Mouse (Mus musculus) limb, embryonic 12.5 days (tissue): ENCODE measurements around the gene Tars. TPM values are rescaled to one million over a fixed set of nuclear protein-coding genes. Genes with fewer than 3 reads are reported as not detected.

Experiments
- ATAC-seq: fragments of 200-750 bp; cut with Nextera tagmentation; 2 replicates; pipeline ENCODE4 v1.8.0; 2017; ENCODE audit warnings: low read depth, moderate TSS enrichment; ENCODE audit not compliant: insufficient number of reproducible peaks, insufficient read depth, low FRiP score, low TSS enrichment
- H3K27ac ChIP-seq: fragments of 300-500 bp; sonication (generic); 2 replicates; pipeline ENCODE4 v1.5.1; 2016; ENCODE audit warnings: mild to moderate bottlenecking, moderate library complexity
- H3K27me3 ChIP-seq: fragments of 300-500 bp; sonication (generic); 2 replicates; pipeline ENCODE4 v1.6.1; 2016; ENCODE audit warnings: mild to moderate bottlenecking, moderate library complexity
- H3K36me3 ChIP-seq: fragments of 300-500 bp; sonication (generic); 2 replicates; pipeline ENCODE4 v1.6.1; 2016; ENCODE audit warnings: mild to moderate bottlenecking, moderate library complexity
- H3K4me1 ChIP-seq: fragments of 300-500 bp; sonication (generic); replicated peaks from 2 replicates; pipeline ENCODE4 v1.6.1; 2016
- H3K4me2 ChIP-seq: fragments of 300-500 bp; sonication (generic); 2 replicates; pipeline ENCODE4 v1.6.1; 2016; ENCODE audit warnings: mild to moderate bottlenecking, moderate library complexity
- H3K4me3 ChIP-seq: fragments of 300-500 bp; sonication (generic); replicated peaks from 2 replicates; pipeline ENCODE4 v1.5.1; 2016; ENCODE audit warnings: mild to moderate bottlenecking
- H3K9ac ChIP-seq: fragments of 300-500 bp; sonication (generic); replicated peaks from 2 replicates; pipeline ENCODE4 v1.6.1; 2016; ENCODE audit warnings: mild to moderate bottlenecking, moderate library complexity
- H3K9me3 ChIP-seq: fragments of 300-500 bp; sonication (generic); 2 replicates; pipeline ENCODE4 v1.6.1; 2016; ENCODE audit warnings: mild to moderate bottlenecking, moderate library complexity
- WGBS: fragments of 180-500 bp; shearing (Covaris S2); methylation state at CpG from one replicate; pipeline ENCODE4 v1.1.7; 2016; 5-methylcytosine and 5-hydroxymethylcytosine counted together
- polyA plus RNA-seq: library from polyadenylated mRNA; unstranded; fragments of >200 nt; fragmentation: Nextera tagmentation; extraction: Ambion mirVana; gene quantifications from 2 replicates; pipeline ENCODE4 v1.2.1, GENCODE M21; 2016

Tars gene
- polyA plus RNA-seq, result 75.7 and 76.6 TPM in 2 replicates

DNA sequence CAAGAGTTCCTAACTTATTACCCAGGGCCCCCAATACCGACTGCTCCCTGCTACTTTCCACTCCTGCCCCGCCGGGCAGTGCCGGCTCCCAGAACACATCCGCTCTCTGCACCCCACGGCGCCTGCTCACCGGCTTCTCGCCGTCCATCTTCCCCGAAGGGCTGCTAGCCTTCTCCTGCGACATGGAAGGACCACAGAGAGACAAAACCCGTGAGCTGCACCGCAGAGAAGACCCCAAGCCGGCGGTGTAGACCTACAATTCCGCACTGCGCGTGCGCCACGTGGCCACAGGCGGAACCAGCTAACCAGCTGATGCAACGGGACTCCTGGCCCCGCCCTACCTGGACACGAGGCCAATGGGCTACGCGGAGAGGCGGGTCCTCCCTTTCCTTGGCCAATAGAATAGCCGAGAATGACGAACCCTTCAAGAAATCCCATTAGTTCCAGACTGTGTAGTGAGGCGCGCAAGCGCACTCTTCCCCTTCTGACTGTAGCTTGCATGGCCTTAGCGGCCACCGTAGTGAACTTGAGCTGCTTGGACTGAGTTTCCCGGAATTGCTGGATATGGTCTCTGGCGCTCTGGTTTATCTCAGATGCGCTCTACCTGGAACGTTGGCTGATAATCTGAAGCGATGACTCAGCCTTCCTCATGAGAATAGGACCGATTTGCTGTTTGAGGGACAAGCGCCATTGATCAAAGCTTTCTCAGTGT lies at the start of gene Tars:
TSS of gene Tars (minus strand) at position 310 of the 712 bp plus-strand sequence.
- Histone ChIP-seq H3K27me3 (no peaks in the 10 kb centered on the region), H3K36me3 (peaks cover 22% of the 10 kb centered on the region), H3K4me1 (peaks cover 14% of the 10 kb centered on the region), H3K9me3 (no peaks in the 10 kb centered on the region), H3K4me3 (peak within 1 kb of the TSS; percentile 82), H3K27ac (peak within 1 kb of the TSS; percentile 73; the same call in 1 of the 2 replicates), H3K4me2 (peak within 1 kb of the TSS; percentile 87), H3K9ac (peak within 1 kb of the TSS; percentile 81)
- WGBS, result under 1% methylated on average over 42 of the region's 42 CpGs
- peak; percentile 100 for ATAC-seq

DNA sequence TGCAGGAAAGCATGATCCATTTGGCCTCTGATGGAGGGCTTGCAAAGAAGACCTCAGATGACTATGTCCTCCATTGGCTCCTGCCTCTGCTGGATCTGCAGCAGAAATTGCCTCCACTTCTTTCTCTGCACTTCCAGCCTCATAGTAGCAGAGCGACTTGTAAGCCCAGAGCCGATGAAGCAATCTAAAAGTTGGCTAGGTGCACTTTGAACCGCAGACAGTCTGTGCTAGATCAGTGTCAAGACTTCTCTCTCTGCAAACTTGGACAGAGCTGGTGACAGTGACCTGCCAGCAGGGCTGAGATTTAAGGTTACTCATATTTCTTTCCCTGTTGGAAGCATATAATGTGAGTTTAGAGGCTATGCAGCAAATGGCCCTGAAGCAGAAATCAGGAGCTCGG lies 37.9 kb upstream of the Tars start:
- H3K9me3 ChIP-seq, result no peaks in the 10 kb centered on the region

DNA sequence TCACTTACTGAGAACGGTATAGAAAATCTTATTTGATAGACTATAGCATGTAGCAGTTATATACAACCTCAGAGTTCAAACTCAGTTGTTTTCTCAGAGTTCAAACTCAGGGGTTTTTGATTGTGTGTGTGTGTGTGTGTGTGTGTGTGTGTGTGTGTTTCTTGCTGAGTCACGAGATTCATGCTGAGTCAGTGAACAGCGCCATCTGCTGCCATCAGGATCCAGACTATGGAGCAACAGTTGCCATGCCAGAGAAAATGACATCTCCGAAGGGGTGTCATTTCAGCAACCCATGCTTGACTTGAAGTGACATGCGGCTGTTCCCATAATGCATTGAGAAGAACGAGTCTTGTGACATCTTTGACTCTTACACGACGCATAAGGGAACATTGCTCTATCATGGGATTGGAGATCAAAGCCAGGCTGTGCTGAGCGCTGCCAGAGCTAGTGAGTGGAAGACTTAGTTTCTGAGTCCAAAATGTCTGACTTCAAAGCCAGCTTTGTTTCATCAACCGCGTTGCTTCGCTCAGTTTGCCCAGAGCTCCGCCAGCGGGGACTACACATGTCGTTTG lies 37.3 kb upstream of the Tars start:
- H3K27ac ChIP-seq, result no peak overlapping the region
- no peaks in the 10 kb centered on the region for H3K4me1 ChIP-seq
- H3K4me2 ChIP-seq, result no peak overlapping the region
- no peaks in the 10 kb centered on the region for H3K27me3 ChIP-seq
- no peaks in the 10 kb centered on the region for H3K36me3 ChIP-seq
- no peak overlapping the region for H3K4me3 ChIP-seq
- H3K9ac ChIP-seq, result no peak overlapping the region
- H3K9me3 ChIP-seq, result no peaks in the 10 kb centered on the region
- WGBS, result 91% methylated on average over 15 of the region's 15 CpGs
- no peak for ATAC-seq

More for the DNA sequence above, 37.9 kb upstream of the Tars start:
- Histone ChIP-seq H3K9ac (no peak overlapping the region), H3K4me1 (no peaks in the 10 kb centered on the region), H3K27ac (no peak overlapping the region), H3K4me3 (no peak overlapping the region), H3K27me3 (no peaks in the 10 kb centered on the region), H3K4me2 (no peak overlapping the region), H3K36me3 (no peaks in the 10 kb centered on the region)
- 91% methylated on average over 4 of the region's 4 CpGs for WGBS
- no peak for ATAC-seq

DNA sequence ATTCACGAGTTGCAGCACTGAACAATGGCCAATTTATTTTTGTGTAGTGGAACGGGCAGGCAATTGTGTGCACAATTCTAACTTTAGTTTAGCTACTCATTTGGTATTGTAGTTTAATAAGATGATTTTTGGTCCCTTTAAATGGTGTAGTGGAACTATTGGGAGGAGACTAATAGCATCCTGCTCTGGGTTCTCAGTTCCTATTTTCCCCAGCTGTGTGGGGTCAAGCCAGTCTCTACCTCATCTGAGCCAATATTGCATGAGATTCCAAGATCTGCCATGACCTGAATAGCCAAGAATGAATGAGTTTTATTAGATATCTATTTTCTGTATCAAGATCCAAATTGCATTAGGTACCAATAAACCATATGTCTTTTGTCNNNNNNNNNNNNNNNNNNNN lies 27.4 kb upstream of the Tars start:
- WGBS, result 92% methylated on average over 2 of the region's 2 CpGs
- Histone ChIP-seq H3K4me2 (no peak overlapping the region), H3K27me3 (no peaks in the 10 kb centered on the region), H3K36me3 (no peaks in the 10 kb centered on the region), H3K9ac (no peak overlapping the region), H3K4me1 (no peaks in the 10 kb centered on the region), H3K27ac (no peak overlapping the region), H3K4me3 (no peak overlapping the region), H3K9me3 (no peaks in the 10 kb centered on the region)
- ATAC-seq, result no peak

DNA sequence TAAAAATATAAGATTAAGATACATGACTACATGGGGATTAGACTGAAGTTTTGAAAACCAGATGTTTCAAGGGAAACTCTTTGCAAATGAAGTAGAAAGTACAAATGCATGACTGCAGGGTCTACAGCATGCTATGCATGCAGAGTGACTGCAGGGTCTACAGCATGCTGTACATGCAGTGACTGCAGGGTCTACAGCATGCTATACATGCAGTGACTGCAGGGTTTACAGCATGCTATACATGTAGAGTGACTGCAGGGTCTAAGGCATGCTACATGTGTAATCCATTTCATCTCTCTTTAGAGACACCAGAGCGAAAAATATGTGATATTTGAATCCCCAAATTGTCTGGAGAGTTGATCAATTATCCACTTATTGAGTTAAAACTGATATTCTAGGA lies 14.0 kb upstream of the Tars start:
- H3K4me1 ChIP-seq, result 0 out of 2 replicates have a peak, but pooled peaks cover 3% of the 10 kb centered on the region
- no peak overlapping the region for H3K27ac ChIP-seq
- no peak overlapping the region for H3K4me2 ChIP-seq
- no peak for ATAC-seq
- H3K9me3 ChIP-seq, result no peaks in the 10 kb centered on the region
- H3K9ac ChIP-seq, result no peak overlapping the region
- WGBS, result 83% methylated on average over 1 of the region's 1 CpGs
- H3K4me3 ChIP-seq, result no peak overlapping the region
- 0 out of 2 replicates have a peak, but pooled peaks cover 7% of the 10 kb centered on the region for H3K27me3 ChIP-seq
- no peaks in the 10 kb centered on the region for H3K36me3 ChIP-seq

- no peak overlapping the region for H3K4me3 ChIP-seq
- H3K27ac ChIP-seq, result no peak overlapping the region
- no peak overlapping the region for H3K9ac ChIP-seq
- 78% methylated on average over 2 of the region's 2 CpGs for WGBS
- H3K27me3 ChIP-seq, result 0 out of 2 replicates have a peak, but pooled peaks cover 7% of the 10 kb centered on the region
- no peak for ATAC-seq
- H3K4me1 ChIP-seq, result 0 out of 2 replicates have a peak, but pooled peaks cover 3% of the 10 kb centered on the region
- no peaks in the 10 kb centered on the region for H3K9me3 ChIP-seq
- no peak overlapping the region for H3K4me2 ChIP-seq
- H3K36me3 ChIP-seq, result no peaks in the 10 kb centered on the region
Observed at GRCm38 (mm10) chr15:11412542-11412941, 13.1 kb upstream of the Tars start.

- H3K9ac ChIP-seq, result no peak overlapping the region
- H3K4me3 ChIP-seq, result no peak overlapping the region
- 0 out of 2 replicates have a peak, but pooled peaks cover 3% of the 10 kb centered on the region for H3K4me1 ChIP-seq
- no peaks in the 10 kb centered on the region for H3K9me3 ChIP-seq
- H3K27me3 ChIP-seq, result 0 out of 2 replicates have a peak, but pooled peaks cover 7% of the 10 kb centered on the region
- H3K27ac ChIP-seq, result no peak overlapping the region
- no peak overlapping the region for H3K4me2 ChIP-seq
- H3K36me3 ChIP-seq, result no peaks in the 10 kb centered on the region
- no peak for ATAC-seq
- 62% methylated on average over 7 of the region's 7 CpGs for WGBS
Observed at GRCm38 (mm10) chr15:11411846-11412245, 12.4 kb upstream of the Tars start.

DNA sequence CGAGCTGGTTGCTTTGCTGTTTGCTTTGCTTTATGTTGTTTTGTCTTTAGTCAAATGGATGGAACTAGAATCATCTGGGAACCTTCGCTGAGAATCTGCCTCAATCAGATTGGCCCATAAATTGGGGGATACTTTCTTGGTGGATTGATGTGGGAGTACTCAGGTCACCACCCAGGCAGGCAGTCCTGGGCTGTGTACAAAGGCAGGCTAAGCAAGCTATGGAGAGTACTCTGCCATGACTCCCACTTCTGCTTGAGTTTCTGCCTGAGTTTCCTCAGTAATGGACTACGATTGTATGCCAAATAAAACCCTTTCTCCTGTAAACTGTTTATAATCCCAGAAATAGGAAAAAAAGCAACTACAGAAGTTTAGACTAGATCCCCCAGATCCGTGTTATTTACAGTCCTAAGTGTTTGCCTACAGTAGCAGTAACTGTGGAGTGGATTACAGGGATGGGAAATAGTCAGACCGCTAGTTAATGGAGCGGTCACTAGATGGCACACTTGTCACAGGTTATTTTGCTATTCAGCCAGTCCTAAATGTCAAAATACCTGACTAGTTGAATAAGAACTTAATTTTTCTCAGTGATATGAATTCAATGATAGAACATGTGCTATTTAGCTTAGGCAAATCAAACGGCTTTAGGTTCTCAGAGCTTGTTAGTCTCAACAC lies 8.8 kb upstream of the Tars start:
- 0 out of 2 replicates have a peak, but pooled peaks cover 3% of the 10 kb centered on the region for H3K4me1 ChIP-seq
- 42% methylated on average over 7 of the region's 7 CpGs for WGBS
- 0 out of 2 replicates have a peak, but pooled peaks have one; percentile 52 for ATAC-seq

DNA sequence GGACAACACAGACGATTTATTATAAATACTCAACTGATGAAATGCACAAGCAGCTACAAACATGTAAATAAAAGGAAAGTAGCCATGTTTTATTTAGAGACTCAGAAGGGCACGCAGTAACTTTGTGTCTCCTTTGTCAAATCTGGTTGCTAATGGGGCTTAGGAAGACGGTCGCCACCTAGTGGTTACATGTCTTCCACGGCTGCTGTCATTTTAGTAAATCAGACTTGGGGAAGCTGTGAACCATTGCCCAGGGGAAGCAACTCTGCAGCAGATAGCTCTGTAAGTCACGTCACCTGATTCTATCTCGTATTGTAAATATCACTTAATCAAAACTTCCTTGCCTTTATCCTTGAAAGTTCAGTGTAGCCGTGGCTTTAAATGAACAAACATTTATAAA lies 7.9 kb upstream of the Tars start:
- Histone ChIP-seq H3K4me2 (no peak overlapping the region), H3K4me1 (0 out of 2 replicates have a peak, but pooled peaks cover 3% of the 10 kb centered on the region)
- ATAC-seq, result no peak

More for the DNA sequence above, 8.8 kb upstream of the Tars start:
- Histone ChIP-seq H3K4me3 (no peak overlapping the region), H3K27ac (no peak overlapping the region), H3K36me3 (no peaks in the 10 kb centered on the region), H3K27me3 (peaks cover 10% of the 10 kb centered on the region; the same call in 1 of the 2 replicates), H3K9ac (no peak overlapping the region), H3K9me3 (no peaks in the 10 kb centered on the region), H3K4me2 (no peak overlapping the region)

GRCm38 (mm10) chr15:11406769-11407168 lies 7.3 kb upstream of the Tars start:
- Histone ChIP-seq H3K4me3 (no peak overlapping the region), H3K4me2 (peak overlapping the region; percentile 30; the same call in 1 of the 2 replicates), H3K27me3 (peaks cover 10% of the 10 kb centered on the region; the same call in 1 of the 2 replicates), H3K9ac (no peak overlapping the region), H3K9me3 (no peaks in the 10 kb centered on the region), H3K4me1 (0 out of 2 replicates have a peak, but pooled peaks cover under 1% of the 10 kb centered on the region), H3K36me3 (no peaks in the 10 kb centered on the region), H3K27ac (no peak overlapping the region)
- WGBS, result 23% methylated on average over 9 of the region's 9 CpGs
- ATAC-seq, result no peak

More for the DNA sequence above, 7.9 kb upstream of the Tars start:
- WGBS, result 14% methylated on average over 8 of the region's 8 CpGs
- Histone ChIP-seq H3K36me3 (no peaks in the 10 kb centered on the region), H3K9me3 (no peaks in the 10 kb centered on the region), H3K4me3 (no peak overlapping the region), H3K27ac (no peak overlapping the region), H3K27me3 (peaks cover 10% of the 10 kb centered on the region; the same call in 1 of the 2 replicates), H3K9ac (no peak overlapping the region)
